Mouse (Mus musculus): ENCODE results near the gene Cd247.

The Cd247 gene

GRCm38 (mm10) chr1:165828615-165829014 is 40.1 kb downstream of the Cd247 start:
- no peak for DNase-seq

GRCm38 (mm10) chr1:165829890-165830289 is 41.4 kb downstream of the Cd247 start:
- no peak for DNase-seq

GRCm38 (mm10) chr1:165833244-165833643 is 44.8 kb downstream of the Cd247 start:
- no peak for DNase-seq

- no peak for DNase-seq
Observed at GRCm38 (mm10) chr1:165833910-165834632, 45.6 kb downstream of the Cd247 start.

- DNase-seq = no peak
Observed at GRCm38 (mm10) chr1:165834633-165834975, 46.1 kb downstream of the Cd247 start.

- no peak for DNase-seq
Observed at GRCm38 (mm10) chr1:165836461-165836860, 48.0 kb downstream of the Cd247 start.

- no peak for DNase-seq
Observed at GRCm38 (mm10) chr1:165837546-165837945, 49.1 kb downstream of the Cd247 start.

- no peak for DNase-seq
Observed at GRCm38 (mm10) chr1:165839201-165839600, 50.7 kb downstream of the Cd247 start.

- DNase-seq = no peak
Observed at GRCm38 (mm10) chr1:165840548-165841230, 52.2 kb downstream of the Cd247 start.

GRCm38 (mm10) chr1:165842170-165842569 is 53.7 kb downstream of the Cd247 start:
- DNase-seq = no peak

GRCm38 (mm10) chr1:165843586-165843985 is 55.1 kb downstream of the Cd247 start:
- DNase-seq = no peak

- no peak for DNase-seq
Observed at GRCm38 (mm10) chr1:165844466-165844951, 56.0 kb downstream of the Cd247 start.

- no peak for DNase-seq
Observed at GRCm38 (mm10) chr1:165844956-165845355, 56.5 kb downstream of the Cd247 start.

GRCm38 (mm10) chr1:165845366-165845765 is 56.9 kb downstream of the Cd247 start:
- no peak for DNase-seq

- DNase-seq = no peak
Observed at GRCm38 (mm10) chr1:165848417-165848816, 59.9 kb downstream of the Cd247 start.

- no peak for DNase-seq
Observed at GRCm38 (mm10) chr1:165848881-165849280, 60.4 kb downstream of the Cd247 start.

GRCm38 (mm10) chr1:165849458-165850445 is 61.3 kb downstream of the Cd247 start:
- no peak for DNase-seq

- no peak for DNase-seq
Observed at GRCm38 (mm10) chr1:165852131-165852530, 63.6 kb downstream of the Cd247 start.

- no peak for DNase-seq
Observed at GRCm38 (mm10) chr1:165853131-165853721, 64.7 kb downstream of the Cd247 start.

- DNase-seq = peak; percentile 49
Observed at GRCm38 (mm10) chr1:165853729-165854420, 65.4 kb downstream of the Cd247 start.

GRCm38 (mm10) chr1:165855759-165856545 is 67.5 kb downstream of the Cd247 start:
- DNase-seq = no peak

Data from cerebellum, adult 11 months (tissue).